Mouse (Mus musculus): ENCODE measurements around the gene Oas2. TPM values are rescaled to one million over a fixed set of nuclear protein-coding genes. Genes with fewer than 3 reads are reported as not detected.

Oas2 gene
- polyA plus RNA-seq (2014; fragmentation: Illumina TruSeq; extraction: RNeasy Lipid Tissue Mini Kit (QIAGEN cat#74804); ENCODE audit: low read depth, low replicate concordance): 1.4 TPM

DNA sequence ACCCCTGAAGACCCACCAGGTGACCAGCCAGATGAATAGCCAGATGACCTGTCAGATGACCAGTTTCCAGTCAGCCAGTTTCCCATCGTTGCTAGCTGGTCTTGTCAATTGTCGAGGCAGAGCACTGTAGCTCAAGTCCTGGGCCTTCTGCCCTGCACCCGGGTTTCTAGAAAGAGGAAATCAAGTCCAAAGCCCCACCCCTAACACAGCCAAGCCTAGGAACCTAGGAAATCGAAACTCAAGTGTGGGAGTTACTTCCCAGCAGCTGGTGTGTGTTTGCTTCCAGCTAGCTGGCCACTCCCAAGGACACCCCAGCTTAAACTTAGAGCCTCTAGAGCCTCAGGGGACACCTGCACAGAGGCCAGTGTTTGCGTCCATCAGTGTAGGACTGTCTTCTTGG lies at the start of gene Oas2:
Oas2 (minus strand) TSS at position 166 of the 400 bp plus-strand sequence.

DNA sequence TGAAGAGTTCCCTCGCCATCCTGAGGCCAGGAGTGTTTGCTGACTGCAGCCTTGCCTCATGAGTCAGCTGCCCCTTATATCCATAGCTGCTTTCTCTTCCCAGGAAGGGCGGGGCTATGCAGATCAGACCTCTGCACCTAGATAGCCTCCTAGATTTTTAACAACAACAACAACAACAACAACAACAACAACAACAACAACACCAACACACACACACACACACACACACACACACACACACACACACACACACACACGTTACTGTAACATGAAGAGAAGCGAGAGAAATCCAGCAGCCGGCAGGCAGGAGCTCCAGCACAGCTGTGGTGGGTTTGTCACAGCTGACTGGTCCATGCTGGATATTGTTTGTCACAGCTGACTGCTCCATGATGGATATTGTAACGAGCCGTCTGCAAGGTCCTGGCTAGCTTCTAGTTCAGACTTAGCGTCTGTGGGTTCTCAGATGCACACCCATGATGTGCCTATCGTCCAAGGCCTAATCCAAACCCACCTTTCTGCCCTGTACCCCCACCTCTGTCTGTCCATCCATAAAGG lies 45.9 kb upstream of the Oas2 start, which contains the start of gene Oas1e:
Oas1e (minus strand) TSS at position 51 of the 555 bp plus-strand sequence.

GRCm38 (mm10) chr5:120777478-120777877 lies 27.8 kb upstream of the Oas2 start, which contains the start of gene Oas3:
Oas3 (minus strand) TSS chr5:120777661.

GRCm38 (mm10) chr5:120711827-120712226 lies 37.8 kb downstream of the Oas2 start, which contains the start of gene Dtx1:
Dtx1 (minus strand) TSS chr5:120711927.

Other genes with a start within 250 kb of the Oas2 start
- gene Plbd2, start 246.2 kb downstream of the Oas2 start, polyA plus RNA-seq (2014; fragmentation: Illumina TruSeq; extraction: RNeasy Lipid Tissue Mini Kit (QIAGEN cat#74804); ENCODE audit: low read depth, low replicate concordance): 1.8 TPM
- 3.3 TPM for gene Slc8b1, start 238.7 kb downstream of the Oas2 start, polyA plus RNA-seq (2014; fragmentation: Illumina TruSeq; extraction: RNeasy Lipid Tissue Mini Kit (QIAGEN cat#74804); ENCODE audit: low read depth, low replicate concordance)
- gene Tpcn1, start 161.2 kb downstream of the Oas2 start, polyA plus RNA-seq (2014; fragmentation: Illumina TruSeq; extraction: RNeasy Lipid Tissue Mini Kit (QIAGEN cat#74804); ENCODE audit: low read depth, low replicate concordance): 4.7 TPM
- gene Iqcd, start 160.8 kb downstream of the Oas2 start, polyA plus RNA-seq (2014; fragmentation: Illumina TruSeq; extraction: RNeasy Lipid Tissue Mini Kit (QIAGEN cat#74804); ENCODE audit: low read depth, low replicate concordance): not detected
- 0.64 TPM for gene Rita1, start 137.3 kb downstream of the Oas2 start, polyA plus RNA-seq (2014; fragmentation: Illumina TruSeq; extraction: RNeasy Lipid Tissue Mini Kit (QIAGEN cat#74804); ENCODE audit: low read depth, low replicate concordance)
- gene Ddx54, start 137.1 kb downstream of the Oas2 start, polyA plus RNA-seq (2014; fragmentation: Illumina TruSeq; extraction: RNeasy Lipid Tissue Mini Kit (QIAGEN cat#74804); ENCODE audit: low read depth, low replicate concordance): 0.61 TPM
- gene Cfap73, start 115.6 kb downstream of the Oas2 start, polyA plus RNA-seq (2014; fragmentation: Illumina TruSeq; extraction: RNeasy Lipid Tissue Mini Kit (QIAGEN cat#74804); ENCODE audit: low read depth, low replicate concordance): not detected
- not detected for gene Rasal1, start 101.0 kb downstream of the Oas2 start, polyA plus RNA-seq (2014; fragmentation: Illumina TruSeq; extraction: RNeasy Lipid Tissue Mini Kit (QIAGEN cat#74804); ENCODE audit: low read depth, low replicate concordance)
- gene Dtx1, start 37.9 kb downstream of the Oas2 start, polyA plus RNA-seq (2014; fragmentation: Illumina TruSeq; extraction: RNeasy Lipid Tissue Mini Kit (QIAGEN cat#74804); ENCODE audit: low read depth, low replicate concordance): not detected
- gene Oas3, start 27.8 kb upstream of the Oas2 start, polyA plus RNA-seq (2014; fragmentation: Illumina TruSeq; extraction: RNeasy Lipid Tissue Mini Kit (QIAGEN cat#74804); ENCODE audit: low read depth, low replicate concordance): 0.29 TPM
- not detected for gene Oas1e, start 45.7 kb upstream of the Oas2 start, polyA plus RNA-seq (2014; fragmentation: Illumina TruSeq; extraction: RNeasy Lipid Tissue Mini Kit (QIAGEN cat#74804); ENCODE audit: low read depth, low replicate concordance)
- gene Oas1c, start 62.7 kb upstream of the Oas2 start, polyA plus RNA-seq (2014; fragmentation: Illumina TruSeq; extraction: RNeasy Lipid Tissue Mini Kit (QIAGEN cat#74804); ENCODE audit: low read depth, low replicate concordance): not detected
- gene Oas1f, start 97.5 kb upstream of the Oas2 start, polyA plus RNA-seq (2014; fragmentation: Illumina TruSeq; extraction: RNeasy Lipid Tissue Mini Kit (QIAGEN cat#74804); ENCODE audit: low read depth, low replicate concordance): not detected
- gene Oas1h, start 111.6 kb upstream of the Oas2 start, polyA plus RNA-seq (2014; fragmentation: Illumina TruSeq; extraction: RNeasy Lipid Tissue Mini Kit (QIAGEN cat#74804); ENCODE audit: low read depth, low replicate concordance): not detected
- gene Oas1g, start 137.8 kb upstream of the Oas2 start, polyA plus RNA-seq (2014; fragmentation: Illumina TruSeq; extraction: RNeasy Lipid Tissue Mini Kit (QIAGEN cat#74804); ENCODE audit: low read depth, low replicate concordance): 1.4 TPM
- 1.0 TPM for gene Oas1a, start 157.7 kb upstream of the Oas2 start, polyA plus RNA-seq (2014; fragmentation: Illumina TruSeq; extraction: RNeasy Lipid Tissue Mini Kit (QIAGEN cat#74804); ENCODE audit: low read depth, low replicate concordance)
- gene Oas1d, start 164.7 kb upstream of the Oas2 start, polyA plus RNA-seq (2014; fragmentation: Illumina TruSeq; extraction: RNeasy Lipid Tissue Mini Kit (QIAGEN cat#74804); ENCODE audit: low read depth, low replicate concordance): not detected